Mouse (Mus musculus): ENCODE data around the gene Slc20a1.

DNA sequence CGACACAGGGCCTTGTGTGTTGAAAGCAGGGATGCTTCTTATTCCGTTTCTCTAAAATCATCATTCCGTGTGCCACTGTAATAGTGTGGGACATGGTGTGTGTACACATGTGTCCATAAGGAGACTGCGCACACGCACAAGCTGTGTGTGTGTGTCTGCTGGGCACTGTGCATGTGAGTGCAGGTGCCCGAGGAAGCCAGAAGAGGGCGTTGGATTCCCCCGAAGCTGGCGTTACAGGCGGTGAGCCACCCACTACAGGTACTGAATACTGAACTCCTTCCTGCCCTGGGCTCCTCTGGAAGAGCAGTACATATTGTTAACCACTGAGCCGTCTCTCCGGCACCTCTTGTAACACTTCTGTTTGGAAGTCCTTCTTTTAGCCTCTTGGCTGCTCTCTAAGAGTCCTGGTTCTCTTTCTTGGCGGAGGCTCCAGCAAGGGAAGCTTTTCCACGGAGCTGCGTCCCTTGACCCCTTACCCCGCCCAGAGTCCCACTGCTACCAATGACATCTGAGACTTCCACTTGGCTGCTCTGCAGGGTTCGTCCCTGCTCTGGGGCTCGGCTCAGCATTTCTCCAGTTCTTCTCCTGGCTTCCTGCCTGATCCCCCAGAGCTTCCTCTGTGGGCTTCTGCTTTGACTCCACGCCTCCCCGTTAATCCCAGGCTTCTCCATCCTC lies 46.0 kb downstream of the Slc20a1 start:
- TF ChIP-seq POLR2A (IDR thresholded peaks at IDR 0.05; ENCODE audit: borderline replicate concordance, extremely low read depth, insufficient read depth, insufficient read length, poor library complexity, severe bottlenecking) (no peak), CTCF (IDR thresholded peaks at IDR 0.05; ENCODE audit: borderline replicate concordance, extremely low read depth, insufficient read depth, insufficient read length) (no peak)

Data from brain, embryonic 14.5 days (tissue).